Mouse (Mus musculus) heart, embryonic 12.5 days (tissue): ENCODE data around the gene Dars2. TPM values are rescaled to one million over a fixed set of nuclear protein-coding genes. Genes with fewer than 3 reads are reported as not detected.
A peak's percentile ranks its signal among the peaks of the same experiment; 100 is the strongest.

Source experiments
- ATAC-seq: fragments of 200-750 bp; cut with Nextera tagmentation; 2 replicates; pipeline ENCODE4 v1.8.0; 2017; ENCODE audit warnings: moderate TSS enrichment, moderate library complexity; ENCODE audit not compliant: insufficient number of reproducible peaks, low FRiP score
- H3K27ac ChIP-seq: fragments of 300-500 bp; sonication (generic); 2 replicates; pipeline ENCODE4 v1.5.1; 2016; ENCODE audit warnings: mild to moderate bottlenecking, moderate library complexity; ENCODE audit not compliant: poor library complexity, severe bottlenecking
- H3K27me3 ChIP-seq: fragments of 300-500 bp; sonication (generic); replicated peaks from 2 replicates; pipeline ENCODE4 v1.6.1; 2016; ENCODE audit warnings: mild to moderate bottlenecking, moderate library complexity
- H3K36me3 ChIP-seq: fragments of 300-500 bp; sonication (generic); 2 replicates; pipeline ENCODE4 v1.6.1; 2016; ENCODE audit warnings: mild to moderate bottlenecking, moderate library complexity
- H3K4me1 ChIP-seq: fragments of 300-500 bp; sonication (generic); replicated peaks from 2 replicates; pipeline ENCODE4 v1.6.1; 2016; ENCODE audit warnings: mild to moderate bottlenecking
- H3K4me2 ChIP-seq: fragments of 300-500 bp; sonication (generic); 2 replicates; pipeline ENCODE4 v1.6.1; 2016; ENCODE audit warnings: mild to moderate bottlenecking, moderate library complexity
- H3K4me3 ChIP-seq: fragments of 300-500 bp; sonication (generic); 2 replicates; pipeline ENCODE4 v1.5.1; 2016; ENCODE audit warnings: mild to moderate bottlenecking
- H3K9ac ChIP-seq: fragments of 300-500 bp; sonication (generic); 2 replicates; pipeline ENCODE4 v1.6.1; 2016; ENCODE audit warnings: mild to moderate bottlenecking, moderate library complexity
- H3K9me3 ChIP-seq: fragments of 300-500 bp; sonication (generic); replicated peaks from 2 replicates; pipeline ENCODE4 v1.6.1; 2016; ENCODE audit warnings: mild to moderate bottlenecking, moderate library complexity
- WGBS: fragments of 180-500 bp; shearing (Covaris S2); methylation state at CpG from one replicate; pipeline ENCODE4 v1.1.7; 2016; 5-methylcytosine and 5-hydroxymethylcytosine counted together
- polyA plus RNA-seq: library from polyadenylated mRNA; unstranded; fragments of >200 nt; fragmentation: Nextera tagmentation; extraction: Ambion mirVana; gene quantifications from 2 replicates; pipeline ENCODE4 v1.2.1, GENCODE M21; 2016

Gene Dars2
- polyA plus RNA-seq, 1 experiment from 2014 or later, result 35.2 TPM

DNA sequence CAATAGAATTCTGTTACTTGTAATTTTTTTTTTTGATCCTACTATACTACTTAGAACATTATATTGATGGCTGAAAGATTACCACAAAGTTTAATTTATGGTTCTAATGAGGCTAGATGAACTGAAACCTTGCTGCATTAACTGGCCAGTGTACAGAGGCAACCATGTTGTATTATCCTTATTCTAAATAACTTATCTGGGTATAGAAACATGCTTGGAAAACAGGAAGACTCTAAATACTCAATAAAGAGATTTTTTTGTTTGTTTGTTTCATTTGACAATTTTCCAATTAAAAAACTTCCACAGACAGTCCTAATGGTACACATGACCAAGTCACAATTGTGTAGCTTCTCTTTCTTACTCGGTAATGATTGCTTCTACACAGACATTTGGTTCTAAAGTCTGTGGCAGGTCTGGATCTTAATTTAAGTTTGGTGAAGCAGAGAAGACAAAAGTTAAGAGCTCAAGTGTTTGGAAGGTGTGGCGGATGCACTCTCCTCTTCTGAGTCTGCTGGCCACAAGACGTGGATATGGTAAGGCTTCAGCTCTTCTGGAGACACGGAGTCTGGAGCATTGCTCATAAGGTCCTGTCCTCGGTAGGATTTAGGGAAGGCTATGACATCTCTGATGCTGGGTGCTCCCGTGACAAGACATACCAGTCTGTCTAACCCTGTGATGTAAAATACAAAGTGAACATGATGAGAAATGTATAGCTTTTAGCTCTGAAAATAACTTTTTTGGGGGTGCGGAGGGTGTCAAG, 29.0 kb downstream of the Dars2 start:
- no peak overlapping the region for H3K4me2 ChIP-seq
- peaks cover 4% of the 10 kb centered on the region; the same call in 1 of the 2 replicates for H3K4me1 ChIP-seq
- no peaks in the 10 kb centered on the region for H3K27me3 ChIP-seq
- no peaks in the 10 kb centered on the region for H3K9me3 ChIP-seq
- ATAC-seq, result no peak
- 90% methylated on average over 7 of the region's 7 CpGs for WGBS
- peaks cover 59% of the 10 kb centered on the region for H3K36me3 ChIP-seq
- no peak overlapping the region for H3K4me3 ChIP-seq
- no peak overlapping the region for H3K9ac ChIP-seq
- no peak overlapping the region for H3K27ac ChIP-seq

- Histone ChIP-seq H3K36me3 (peaks cover 59% of the 10 kb centered on the region), H3K27me3 (no peaks in the 10 kb centered on the region), H3K4me2 (no peak overlapping the region), H3K9me3 (no peaks in the 10 kb centered on the region), H3K4me3 (no peak overlapping the region), H3K9ac (no peak overlapping the region), H3K27ac (no peak overlapping the region), H3K4me1 (peaks cover 4% of the 10 kb centered on the region; the same call in 1 of the 2 replicates)
- ATAC-seq, result no peak
These were observed 29.6 kb downstream of the Dars2 start for GRCm38 (mm10) chr1:161040855-161041254.

GRCm38 (mm10) chr1:161040426-161040770, 30.1 kb downstream of the Dars2 start:
- no peaks in the 10 kb centered on the region for H3K27me3 ChIP-seq
- peaks cover 56% of the 10 kb centered on the region for H3K36me3 ChIP-seq
- no peak for ATAC-seq
- 0 out of 2 replicates have a peak overlapping the region, but pooled peaks have one; percentile 63 for H3K27ac ChIP-seq
- H3K4me1 ChIP-seq, result peaks cover 4% of the 10 kb centered on the region; the same call in 1 of the 2 replicates
- no peak overlapping the region for H3K9ac ChIP-seq
- WGBS, result 62% methylated on average over 1 of the region's 1 CpGs
- H3K4me3 ChIP-seq, result no peak overlapping the region
- H3K4me2 ChIP-seq, result no peak overlapping the region
- no peaks in the 10 kb centered on the region for H3K9me3 ChIP-seq

DNA sequence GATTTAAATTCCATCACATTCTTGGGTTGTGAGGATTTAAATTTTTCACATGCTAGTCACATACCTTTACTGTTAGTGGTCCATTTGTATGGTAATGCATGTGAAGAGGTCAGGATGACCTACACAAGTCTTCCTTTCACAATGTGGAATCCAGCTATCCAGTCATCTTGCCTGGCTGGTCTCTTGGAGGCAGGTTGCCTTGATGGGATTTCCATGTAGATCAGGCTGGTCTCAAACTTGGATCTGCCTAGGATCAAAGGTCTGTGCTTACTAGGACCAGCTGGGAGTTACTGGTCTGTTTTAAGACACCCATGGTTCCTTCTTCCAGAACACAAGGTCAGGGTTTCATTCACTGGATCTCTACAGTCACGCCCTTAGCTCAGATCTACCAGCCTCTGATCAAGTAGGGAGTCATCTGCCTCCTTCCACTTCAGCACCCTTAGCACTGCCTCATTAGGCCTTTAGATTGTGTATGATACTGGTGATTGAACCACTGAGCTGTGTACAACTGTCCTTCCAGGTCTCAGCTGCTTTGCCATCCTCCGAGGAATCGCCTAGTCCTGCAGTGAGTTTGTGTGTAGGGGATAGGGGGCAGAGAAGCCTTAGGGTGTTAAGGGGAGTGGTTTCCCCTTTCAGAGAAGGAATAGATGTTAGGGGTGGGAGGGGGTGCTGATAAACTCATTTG, 30.6 kb downstream of the Dars2 start:
- ATAC-seq, result no peak
- Histone ChIP-seq H3K9ac (no peak overlapping the region), H3K4me1 (peaks cover 4% of the 10 kb centered on the region; the same call in 1 of the 2 replicates), H3K27ac (peak overlapping the region; percentile 63), H3K9me3 (no peaks in the 10 kb centered on the region), H3K4me3 (no peak overlapping the region), H3K36me3 (peaks cover 51% of the 10 kb centered on the region), H3K27me3 (no peaks in the 10 kb centered on the region), H3K4me2 (no peak overlapping the region)
- 18% methylated on average over 3 of the region's 3 CpGs for WGBS

GRCm38 (mm10) chr1:161038968-161039721, 31.3 kb downstream of the Dars2 start:
- no peak overlapping the region for H3K4me2 ChIP-seq
- peaks cover 46% of the 10 kb centered on the region for H3K36me3 ChIP-seq
- ATAC-seq, result no peak
- H3K4me1 ChIP-seq, result peaks cover 4% of the 10 kb centered on the region; the same call in 1 of the 2 replicates
- peak overlapping the region; percentile 37; the same call in 1 of the 2 replicates for H3K27ac ChIP-seq
- H3K9ac ChIP-seq, result no peak overlapping the region
- WGBS, result 18% methylated on average over 3 of the region's 3 CpGs
- H3K27me3 ChIP-seq, result no peaks in the 10 kb centered on the region
- H3K4me3 ChIP-seq, result no peak overlapping the region
- H3K9me3 ChIP-seq, result no peaks in the 10 kb centered on the region

DNA sequence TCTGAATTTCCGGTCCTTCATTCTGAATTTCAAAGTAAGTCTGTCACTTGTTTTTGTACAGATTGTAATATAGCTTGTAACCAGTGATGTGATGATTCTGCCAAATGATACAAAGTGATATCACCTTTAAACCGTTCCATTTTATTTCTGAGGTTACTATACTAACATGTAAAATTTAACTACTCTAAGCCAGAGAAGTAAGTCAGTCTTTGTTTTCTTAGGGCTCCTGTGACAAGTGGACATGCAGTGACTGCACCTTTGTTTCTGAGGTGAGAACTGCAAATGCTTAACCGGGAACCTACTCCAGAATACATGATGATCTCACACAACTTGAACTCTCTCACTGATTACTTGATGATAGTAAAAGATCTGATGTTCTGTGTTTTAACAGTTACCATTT, 32.5 kb downstream of the Dars2 start:
- Histone ChIP-seq H3K36me3 (peaks cover 42% of the 10 kb centered on the region), H3K9me3 (no peaks in the 10 kb centered on the region), H3K4me1 (peaks cover 10% of the 10 kb centered on the region), H3K27ac (no peak overlapping the region), H3K27me3 (no peaks in the 10 kb centered on the region), H3K9ac (no peak overlapping the region), H3K4me3 (peak overlapping the region; percentile 20; the same call in 1 of the 2 replicates), H3K4me2 (no peak overlapping the region)
- WGBS, result 45% methylated on average over 3 of the region's 3 CpGs
- ATAC-seq, result no peak

GRCm38 (mm10) chr1:161037599-161037998, 32.9 kb downstream of the Dars2 start:
- peak overlapping the region; percentile 63 for H3K9ac ChIP-seq
- H3K4me1 ChIP-seq, result peaks cover 10% of the 10 kb centered on the region
- H3K9me3 ChIP-seq, result no peaks in the 10 kb centered on the region
- ATAC-seq, result no peak
- H3K4me2 ChIP-seq, result peak overlapping the region; percentile 57
- H3K27ac ChIP-seq, result no peak overlapping the region
- peak overlapping the region; percentile 35 for H3K4me3 ChIP-seq
- WGBS, result 33% methylated on average over 3 of the region's 3 CpGs
- H3K36me3 ChIP-seq, result peaks cover 42% of the 10 kb centered on the region
- H3K27me3 ChIP-seq, result no peaks in the 10 kb centered on the region

DNA sequence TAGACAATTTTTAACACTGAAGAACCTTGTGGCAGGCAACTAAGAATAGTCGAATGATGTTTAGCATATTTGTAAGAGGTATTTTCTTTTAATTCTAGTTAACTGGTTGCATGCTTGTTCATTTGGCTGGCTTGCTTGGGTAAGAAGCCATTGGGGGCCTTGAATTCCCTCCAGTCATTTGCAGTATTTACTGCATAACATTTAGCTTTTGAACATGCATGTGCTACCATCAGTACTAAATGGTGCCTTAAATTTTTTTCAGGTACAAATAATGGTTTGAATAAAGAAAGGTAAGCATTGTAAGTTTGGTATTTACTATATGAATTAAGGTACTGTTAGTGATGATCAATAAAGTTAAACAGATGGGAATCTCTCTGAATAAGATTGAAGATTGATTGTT, 33.4 kb downstream of the Dars2 start:
- Histone ChIP-seq H3K4me2 (peak overlapping the region; percentile 84), H3K27ac (peak overlapping the region; percentile 89), H3K9me3 (no peaks in the 10 kb centered on the region), H3K4me1 (peaks cover 10% of the 10 kb centered on the region), H3K36me3 (peaks cover 48% of the 10 kb centered on the region), H3K9ac (peak overlapping the region; percentile 92), H3K27me3 (no peaks in the 10 kb centered on the region), H3K4me3 (peak overlapping the region; percentile 77)
- WGBS, result 5% methylated on average over 1 of the region's 1 CpGs
- no peak for ATAC-seq

DNA sequence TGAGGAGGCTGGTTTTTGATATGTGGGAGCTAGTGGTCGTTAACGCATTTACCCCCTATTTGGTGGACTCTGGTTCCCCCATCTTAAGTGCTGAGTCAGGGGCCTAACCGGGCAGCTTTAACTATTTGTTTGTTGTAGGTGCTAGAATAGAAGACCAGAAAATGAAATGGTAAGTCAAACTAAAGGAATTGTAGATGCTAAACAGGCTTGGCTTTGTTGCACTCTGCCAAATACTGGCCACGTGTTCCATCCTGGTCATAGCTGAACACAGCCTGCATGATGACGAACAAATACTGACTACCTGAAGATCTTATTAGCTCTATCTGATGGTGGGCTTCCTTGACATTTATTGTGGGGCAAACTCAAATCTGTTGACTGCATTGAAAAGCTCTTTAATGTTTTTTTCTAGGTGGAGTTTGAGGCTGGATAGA, 34.0 kb downstream of the Dars2 start:
- Histone ChIP-seq H3K4me3 (peak overlapping the region; percentile 77), H3K27me3 (no peaks in the 10 kb centered on the region), H3K27ac (peak overlapping the region; percentile 89), H3K9me3 (no peaks in the 10 kb centered on the region), H3K36me3 (peaks cover 48% of the 10 kb centered on the region), H3K4me1 (peaks cover 10% of the 10 kb centered on the region), H3K9ac (peak overlapping the region; percentile 92), H3K4me2 (peak overlapping the region; percentile 84)
- no peak for ATAC-seq
- 1% methylated on average over 5 of the region's 5 CpGs for WGBS

- ATAC-seq, result no peak
- Histone ChIP-seq H3K4me1 (peaks cover 10% of the 10 kb centered on the region), H3K27me3 (no peaks in the 10 kb centered on the region), H3K27ac (peak overlapping the region; percentile 89), H3K9me3 (no peaks in the 10 kb centered on the region), H3K36me3 (peaks cover 52% of the 10 kb centered on the region), H3K9ac (peak overlapping the region; percentile 92), H3K4me3 (peak overlapping the region; percentile 77), H3K4me2 (peak overlapping the region; percentile 84)
- WGBS, result under 1% methylated on average over 6 of the region's 6 CpGs
These were observed 34.6 kb downstream of the Dars2 start for GRCm38 (mm10) chr1:161035786-161036404.
